Mouse (Mus musculus) CD4-positive, CD25-positive, alpha-beta regulatory T cell, adult 2 months (primary cell): Measurements from ENCODE around the gene Inhbb.

Experiments used
- DNase-seq: peaks from one replicate; pipeline ENCODE4 v3.0.0-alpha.2; 2012; ENCODE audit warnings: low read depth, low spot score

Gene Inhbb

GRCm38 (mm10) chr1:119420189-119420983, 1.7 kb downstream of the Inhbb start:
- no peak for DNase-seq

- no peak for DNase-seq
These were observed 2.6 kb downstream of the Inhbb start for GRCm38 (mm10) chr1:119419151-119420105.

GRCm38 (mm10) chr1:119417991-119418390, 4.1 kb downstream of the Inhbb start:
- no peak for DNase-seq

- DNase-seq: no peak
These were observed 4.5 kb downstream of the Inhbb start for GRCm38 (mm10) chr1:119417542-119417941.

GRCm38 (mm10) chr1:119416610-119417009, 5.4 kb downstream of the Inhbb start:
- DNase-seq: no peak

- DNase-seq: no peak
These were observed 5.9 kb downstream of the Inhbb start for GRCm38 (mm10) chr1:119416177-119416576.

- DNase-seq: no peak
These were observed 6.9 kb downstream of the Inhbb start for GRCm38 (mm10) chr1:119415151-119415550.

- no peak for DNase-seq
These were observed 11.4 kb downstream of the Inhbb start for GRCm38 (mm10) chr1:119410661-119411060.

GRCm38 (mm10) chr1:119409599-119410168, 12.4 kb downstream of the Inhbb start:
- DNase-seq: no peak

GRCm38 (mm10) chr1:119409106-119409505, 12.9 kb downstream of the Inhbb start:
- DNase-seq: no peak

GRCm38 (mm10) chr1:119407691-119408315, 14.2 kb downstream of the Inhbb start:
- DNase-seq: no peak

- no peak for DNase-seq
These were observed 17.2 kb downstream of the Inhbb start for GRCm38 (mm10) chr1:119404798-119405197.

- no peak for DNase-seq
These were observed 17.7 kb downstream of the Inhbb start for GRCm38 (mm10) chr1:119404341-119404740.

GRCm38 (mm10) chr1:119401249-119401648, 20.8 kb downstream of the Inhbb start:
- no peak for DNase-seq

GRCm38 (mm10) chr1:119398640-119399039, 23.4 kb downstream of the Inhbb start:
- no peak for DNase-seq

- DNase-seq: no peak
These were observed 24.2 kb downstream of the Inhbb start for GRCm38 (mm10) chr1:119397839-119398238.

- DNase-seq: no peak
These were observed 30.7 kb downstream of the Inhbb start for GRCm38 (mm10) chr1:119391311-119391710.

GRCm38 (mm10) chr1:119390676-119391075, 31.4 kb downstream of the Inhbb start:
- no peak for DNase-seq

- DNase-seq: no peak
These were observed 32.1 kb downstream of the Inhbb start for GRCm38 (mm10) chr1:119389771-119390500.

- no peak for DNase-seq
These were observed 33.2 kb downstream of the Inhbb start for GRCm38 (mm10) chr1:119388664-119389396.
